Mouse (Mus musculus) cerebellum, postnatal 36 days (tissue): ENCODE data around the gene Ptrhd1.
A peak's percentile ranks its signal among the peaks of the same experiment; 100 is the strongest.

Source experiments
- DNase-seq, 2 experiments: peaks; one replicate each; pipeline ENCODE4 v3.0.0; 2021 to 2022; ENCODE audit warnings: mixed read lengths in 2 of 2

The Ptrhd1 gene

GRCm38 (mm10) chr12:4245742-4246141 lies 11.9 kb downstream of the Ptrhd1 start:
- no peak for DNase-seq

- DNase-seq = peak; percentile 60 to 76
Observed at GRCm38 (mm10) chr12:4249786-4250185, 16.0 kb downstream of the Ptrhd1 start.

- DNase-seq = no peak
Observed at GRCm38 (mm10) chr12:4252742-4253655, 19.2 kb downstream of the Ptrhd1 start.

GRCm38 (mm10) chr12:4267765-4268164 lies 33.9 kb downstream of the Ptrhd1 start:
- peak in 1 of 2 experiments; percentile 21 for DNase-seq

- DNase-seq = peak in 1 of 2 experiments; percentile 25
Observed at GRCm38 (mm10) chr12:4271078-4271477, 37.3 kb downstream of the Ptrhd1 start.

GRCm38 (mm10) chr12:4278978-4279755 lies 45.3 kb downstream of the Ptrhd1 start:
- no peak for DNase-seq

GRCm38 (mm10) chr12:4279878-4280277 lies 46.1 kb downstream of the Ptrhd1 start:
- DNase-seq = no peak

- no peak for DNase-seq
Observed at GRCm38 (mm10) chr12:4285186-4285585, 51.4 kb downstream of the Ptrhd1 start.
